Mouse (Mus musculus) c-Kit-negative CD71-positive TER-119-positive erythroid progenitor cells, embryonic 14.5 days (primary cell): ENCODE results near the gene Mgst1.

Experiments
- DNase-seq: peaks from one replicate; pipeline ENCODE4 v3.0.0-alpha.2; 2013; ENCODE audit warnings: low read depth, low spot score

Gene Mgst1

DNA sequence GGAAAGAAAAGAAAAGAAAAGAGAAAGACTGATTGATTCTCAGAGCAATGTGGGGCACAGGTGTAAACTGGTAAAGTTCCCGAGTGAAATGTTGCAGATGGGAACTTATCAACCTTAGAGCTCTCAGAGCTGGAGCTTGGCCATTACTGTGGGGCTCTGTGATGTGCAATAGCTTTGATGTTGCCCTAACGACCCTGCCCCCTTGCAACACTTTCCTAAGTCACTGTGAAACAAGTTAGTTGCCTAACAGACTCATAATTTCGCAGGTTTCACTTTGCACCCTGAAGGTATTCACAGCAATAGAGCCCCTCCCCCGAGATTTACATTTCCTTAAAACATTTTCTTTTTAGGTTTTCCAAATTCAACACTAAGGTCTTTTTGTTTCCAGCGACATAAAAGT lies at the start of gene Mgst1:
Mgst1 (plus strand) TSS at position 387 of the 400 bp plus-strand sequence.
- no peak for DNase-seq

DNA sequence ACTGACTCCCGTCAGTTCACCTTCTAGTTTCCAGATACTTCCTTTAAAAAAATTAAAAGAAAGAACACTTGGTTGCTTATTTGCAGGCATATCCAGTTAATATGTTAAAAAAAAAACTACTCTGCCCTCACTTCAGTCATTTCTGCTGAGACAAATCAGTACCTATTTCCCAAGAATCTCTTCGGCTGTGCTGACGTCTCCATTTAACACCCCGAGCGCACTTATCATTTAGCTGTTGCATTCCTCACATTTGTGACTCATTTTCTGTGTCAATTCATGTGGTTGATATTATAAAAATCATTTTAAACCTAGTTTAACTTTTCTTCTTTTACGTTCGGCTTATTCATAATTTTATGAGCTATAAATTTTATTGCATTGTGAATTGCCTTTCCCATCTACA lies 47.7 kb upstream of the Mgst1 start:
- no peak for DNase-seq

DNA sequence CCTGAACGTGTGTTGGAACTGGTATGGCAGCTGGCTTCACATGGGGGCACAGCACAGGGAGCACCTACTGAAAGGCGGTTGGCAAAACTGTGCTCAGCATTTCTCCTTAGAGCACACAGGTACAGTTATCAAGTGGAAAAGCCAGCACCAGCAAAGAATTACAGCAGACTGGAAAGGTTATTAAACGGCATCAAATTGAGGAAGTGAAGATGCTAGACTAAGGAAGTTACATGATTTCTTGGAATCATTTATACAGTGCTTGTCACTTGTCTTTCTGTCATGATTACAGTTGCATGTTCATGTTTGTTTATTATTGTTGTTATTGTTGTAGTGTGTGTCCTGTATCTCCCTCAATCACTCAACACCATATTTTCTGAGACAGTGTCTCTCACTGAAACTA lies 45.1 kb upstream of the Mgst1 start:
- DNase-seq = no peak

DNA sequence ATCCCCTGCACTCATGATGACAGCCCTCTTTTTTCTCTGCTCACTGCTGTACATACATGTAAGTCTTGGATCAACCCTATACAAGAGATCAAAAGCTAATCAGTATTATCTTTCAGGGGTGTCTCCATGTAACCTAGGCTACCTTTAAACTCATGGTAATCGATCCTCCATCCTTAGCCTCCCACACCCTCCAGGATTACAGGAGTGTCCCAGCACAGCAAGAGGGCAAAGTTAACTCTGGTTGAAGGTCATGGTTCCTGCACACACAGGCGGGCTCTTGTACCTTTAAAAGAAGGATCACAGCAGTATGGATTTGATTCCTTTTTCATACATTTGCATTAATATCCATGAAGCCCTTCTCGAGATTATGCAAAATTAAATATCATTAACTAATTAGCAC lies 40.5 kb upstream of the Mgst1 start:
- DNase-seq = no peak

DNA sequence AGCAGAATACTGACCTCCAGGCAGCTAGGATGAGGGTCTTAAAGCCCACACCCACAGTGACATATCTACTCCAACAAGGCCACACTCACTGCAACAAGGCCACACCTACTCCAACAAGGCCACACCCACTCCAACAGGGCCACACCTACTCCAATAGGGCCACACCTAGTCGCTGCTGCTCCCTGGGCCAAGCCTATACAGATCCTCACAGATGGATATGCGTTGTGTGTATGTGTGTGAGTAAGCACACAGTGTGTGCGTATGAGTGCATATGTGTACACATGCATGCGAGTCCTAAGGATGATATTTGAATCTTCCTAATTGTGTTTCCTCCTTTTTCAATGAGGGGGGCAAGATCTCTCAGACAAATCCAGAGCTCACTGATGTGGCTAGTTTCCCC lies 38.3 kb upstream of the Mgst1 start:
- DNase-seq = no peak

DNA sequence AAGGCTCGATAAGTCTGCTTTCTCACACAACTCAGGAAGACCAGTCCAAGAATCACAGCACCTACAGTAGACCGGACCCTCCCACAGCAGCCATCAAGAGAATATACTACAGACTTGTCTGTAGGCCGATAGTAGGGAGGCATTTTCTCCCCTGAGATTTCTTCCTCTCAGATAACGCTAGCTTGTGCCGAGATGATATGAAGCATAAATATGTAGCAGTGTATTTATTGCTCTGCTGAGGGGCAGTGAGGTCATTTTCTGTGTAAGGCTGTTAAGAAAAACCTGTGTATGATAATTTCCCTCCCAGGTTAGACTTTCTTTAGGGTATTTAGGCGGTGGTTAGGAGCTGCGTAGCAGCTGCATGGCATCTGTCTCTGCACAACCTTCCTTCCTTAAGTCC lies 37.2 kb upstream of the Mgst1 start:
- DNase-seq = no peak

DNA sequence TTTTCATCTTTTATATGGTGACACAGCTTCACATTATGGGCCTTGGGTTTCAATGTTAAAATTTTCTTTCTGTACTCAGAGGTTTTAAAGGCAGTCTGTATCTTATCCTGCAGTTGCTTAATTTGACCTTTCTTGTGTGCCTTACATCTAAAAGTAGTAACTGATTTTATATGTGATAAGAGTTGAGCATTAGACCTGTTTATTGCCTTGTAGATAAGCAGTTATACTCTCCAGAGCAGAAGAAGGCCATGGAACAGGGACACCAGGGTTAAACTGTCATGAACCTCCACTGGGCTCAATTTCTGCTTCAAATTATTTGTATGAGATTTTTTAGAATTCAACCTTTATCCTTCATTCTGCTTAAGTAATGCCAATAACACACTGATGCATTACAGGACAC lies 35.6 kb upstream of the Mgst1 start:
- DNase-seq = no peak

DNA sequence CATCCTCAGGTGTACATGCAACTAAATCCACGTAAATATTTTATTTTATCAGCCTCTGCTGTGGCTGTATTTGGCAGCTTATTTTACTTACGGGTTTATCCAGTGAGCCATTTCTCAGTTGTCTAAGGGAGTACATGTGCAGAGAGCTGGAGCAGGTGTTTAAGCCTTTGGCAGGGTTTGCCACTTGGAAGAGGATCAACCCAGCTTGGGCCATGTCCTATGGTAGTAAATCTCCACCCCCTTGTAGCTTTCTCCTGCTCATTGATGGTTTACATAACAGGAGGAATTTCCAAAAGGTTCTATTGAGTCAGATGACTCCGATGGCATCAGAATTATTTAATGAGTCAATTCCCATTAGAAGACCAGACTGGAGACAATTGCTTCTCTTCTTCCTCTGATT lies 22.6 kb upstream of the Mgst1 start:
- DNase-seq = no peak

DNA sequence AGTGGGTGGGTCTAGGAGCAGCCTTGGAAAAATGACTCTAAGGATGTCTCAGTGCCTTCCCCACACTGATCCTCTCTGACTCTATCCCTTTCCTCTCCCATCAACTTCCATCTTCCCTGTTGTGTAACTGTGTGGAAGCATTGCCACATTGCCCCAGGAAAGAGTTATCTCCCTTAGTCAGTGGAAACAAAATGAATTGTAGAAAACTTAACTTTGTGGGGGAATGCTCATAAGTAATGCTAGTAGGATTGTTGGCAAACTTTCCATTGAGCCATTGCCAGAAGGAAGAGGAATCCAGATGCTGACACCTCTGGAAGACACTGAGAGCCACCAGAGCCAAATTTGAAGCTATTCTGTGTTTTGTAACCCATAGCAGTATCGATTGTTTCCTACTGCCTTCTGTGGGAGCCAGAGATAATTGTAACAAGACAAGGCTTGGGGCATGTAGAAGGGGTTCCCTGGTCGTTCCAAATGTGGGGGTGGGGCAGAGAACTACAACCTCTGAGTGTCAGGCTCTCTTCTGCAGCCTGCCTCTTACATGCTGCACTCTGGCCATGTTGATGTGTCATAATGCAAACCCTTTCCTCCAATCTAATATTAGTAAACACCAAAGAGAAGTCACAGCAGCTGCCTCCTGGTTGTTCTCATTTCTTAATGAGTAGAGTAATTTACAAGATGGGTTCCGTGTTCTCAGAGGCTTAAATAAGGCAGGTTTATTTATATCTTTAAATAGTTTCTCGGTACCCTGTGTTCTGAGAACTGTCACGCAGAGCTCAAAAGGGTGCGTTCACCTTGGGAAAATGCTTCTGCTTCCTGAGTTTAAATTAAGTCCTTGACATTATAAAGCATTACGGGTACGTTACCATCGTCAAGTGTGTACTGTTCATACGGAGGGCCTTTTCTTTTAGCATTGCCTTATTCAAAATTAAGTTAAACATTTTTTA lies 11.5 kb upstream of the Mgst1 start:
- no peak for DNase-seq

DNA sequence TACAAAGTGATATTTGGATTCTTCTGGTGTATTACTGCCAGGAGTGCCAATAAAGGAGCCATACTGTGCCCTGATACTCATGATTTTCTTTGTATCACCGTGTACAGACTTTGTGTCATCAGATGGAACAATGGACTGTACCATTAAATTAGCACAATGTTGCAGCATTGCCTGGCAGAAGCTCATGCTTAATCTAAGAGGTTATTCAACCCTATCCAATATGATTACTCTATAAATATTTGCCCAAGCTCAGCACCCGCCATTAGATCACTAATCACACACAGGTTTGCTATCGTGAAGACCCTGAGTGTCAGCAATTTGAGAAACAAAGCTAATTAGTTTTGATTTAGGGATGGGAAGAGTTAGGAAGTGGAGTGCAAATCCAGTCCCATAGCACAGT lies 9.6 kb upstream of the Mgst1 start:
- DNase-seq = no peak

DNA sequence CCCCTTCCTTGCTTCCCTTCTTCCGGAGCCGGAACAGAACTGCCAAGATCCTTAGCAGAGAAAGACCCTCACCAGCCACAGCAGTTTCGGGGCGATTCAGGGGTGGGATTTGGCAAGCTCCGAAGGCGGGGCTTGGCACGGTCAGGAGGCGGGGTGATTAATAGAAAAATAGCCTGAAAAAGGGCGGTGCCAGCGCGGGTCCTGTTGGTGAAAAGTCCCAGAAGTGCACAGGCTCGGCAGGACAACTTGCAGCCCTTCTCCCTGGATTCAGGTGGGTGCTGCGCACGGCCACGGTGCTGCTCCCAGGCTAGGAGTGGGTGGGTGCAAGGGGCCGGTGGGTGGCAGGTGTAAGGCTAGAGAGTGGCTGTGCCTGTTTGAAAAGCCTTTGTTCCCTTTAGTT lies 220 bp downstream of the Mgst1 start:
- no peak for DNase-seq

DNA sequence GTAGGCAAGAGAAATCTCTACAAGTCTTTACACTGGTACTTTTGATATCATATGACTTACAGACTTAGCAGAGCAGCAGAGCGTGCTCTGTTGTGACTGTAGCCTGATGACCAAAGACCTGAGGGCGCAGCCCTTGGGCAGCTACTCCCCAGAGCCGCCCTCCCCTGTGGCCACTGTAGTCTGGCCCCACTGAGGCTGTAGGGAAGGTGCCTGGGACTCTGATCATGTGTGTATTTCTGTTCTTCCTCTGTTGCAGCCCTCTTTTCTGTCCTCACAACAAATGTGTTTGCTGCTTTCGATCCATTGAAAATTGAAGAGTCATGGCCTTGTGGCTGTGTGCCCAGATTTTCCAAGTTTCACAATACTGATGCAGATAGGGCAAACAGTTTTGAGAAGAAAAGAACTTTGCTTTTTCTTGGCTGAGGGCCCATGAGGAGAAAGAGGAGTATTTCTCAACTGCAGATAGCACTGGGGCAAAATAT lies 1.0 kb downstream of the Mgst1 start:
- no peak for DNase-seq

DNA sequence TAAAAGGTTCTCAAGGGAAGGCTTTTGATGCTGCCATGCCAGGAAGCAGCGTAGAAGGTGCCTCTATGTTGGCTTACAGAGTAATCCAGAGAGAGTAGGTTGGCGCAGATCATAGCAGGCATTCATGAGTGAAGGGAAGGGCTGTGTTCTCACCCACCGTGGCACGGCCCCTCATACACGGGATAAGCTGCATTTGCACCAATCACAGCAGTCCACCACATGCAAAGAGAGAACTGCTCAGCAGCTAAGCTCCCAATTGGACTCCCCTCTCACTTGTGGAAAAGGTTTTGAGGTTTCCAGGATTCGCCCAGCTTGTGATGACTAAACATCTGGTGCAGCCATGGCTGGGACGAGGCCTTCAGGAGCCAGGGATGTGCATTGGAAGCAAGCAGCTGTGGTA lies 2.5 kb downstream of the Mgst1 start:
- no peak for DNase-seq

DNA sequence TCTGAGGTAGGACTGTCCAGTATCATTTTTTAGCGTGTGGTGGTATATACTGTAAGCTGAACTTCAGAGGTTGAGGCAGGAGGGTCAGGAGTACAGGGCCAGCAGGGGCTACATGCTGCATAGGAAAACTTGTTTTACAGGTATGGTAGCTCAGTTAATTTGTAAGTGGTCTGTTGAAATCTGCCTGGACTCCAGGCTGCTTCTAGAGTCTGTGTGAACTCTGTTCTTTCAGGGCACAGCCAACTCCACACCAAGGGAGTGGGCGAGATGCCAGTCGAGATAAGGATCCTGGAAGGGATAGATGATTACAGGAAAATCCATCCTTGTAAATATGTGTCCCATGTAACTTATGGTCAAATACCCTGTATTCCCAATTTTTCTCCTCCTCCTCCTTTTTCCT lies 3.3 kb downstream of the Mgst1 start:
- DNase-seq = no peak

DNA sequence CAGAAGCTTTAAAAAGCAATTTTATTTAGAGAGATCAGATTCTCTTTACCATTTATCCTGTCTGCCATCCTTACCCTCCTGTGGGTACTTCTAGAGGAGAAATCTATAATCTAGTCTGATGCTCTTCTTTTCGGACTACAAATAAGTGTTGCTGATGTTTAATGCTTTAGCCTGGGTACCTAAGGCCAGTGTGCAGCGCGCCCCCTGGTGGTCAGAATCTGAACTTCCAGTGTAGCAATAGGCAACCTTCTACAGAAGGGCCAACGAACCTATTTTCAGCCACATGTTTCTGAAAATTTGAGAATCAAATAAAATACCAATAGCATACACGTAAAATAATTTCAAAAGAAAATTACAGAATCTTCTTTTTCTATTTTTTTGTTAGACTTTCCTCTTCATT lies 13.0 kb downstream of the Mgst1 start:
- DNase-seq = no peak

DNA sequence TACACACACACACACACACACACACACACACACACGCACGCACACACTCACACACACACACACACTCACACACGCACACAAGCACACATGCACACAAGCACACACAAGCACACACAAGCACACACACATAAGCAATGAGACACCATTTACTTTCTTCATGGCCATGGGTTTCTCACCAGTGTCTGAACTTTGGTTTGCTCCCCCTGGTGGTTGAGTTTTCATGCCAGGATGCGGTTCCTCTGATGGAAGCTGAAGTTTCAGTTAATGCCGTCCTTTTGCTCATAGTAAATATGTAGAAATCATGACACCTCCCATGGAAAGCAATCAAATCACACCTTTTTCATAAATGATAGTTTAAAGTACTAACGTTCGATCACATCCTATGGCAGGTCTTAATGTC lies 23.8 kb downstream of the Mgst1 start:
- DNase-seq = no peak

DNA sequence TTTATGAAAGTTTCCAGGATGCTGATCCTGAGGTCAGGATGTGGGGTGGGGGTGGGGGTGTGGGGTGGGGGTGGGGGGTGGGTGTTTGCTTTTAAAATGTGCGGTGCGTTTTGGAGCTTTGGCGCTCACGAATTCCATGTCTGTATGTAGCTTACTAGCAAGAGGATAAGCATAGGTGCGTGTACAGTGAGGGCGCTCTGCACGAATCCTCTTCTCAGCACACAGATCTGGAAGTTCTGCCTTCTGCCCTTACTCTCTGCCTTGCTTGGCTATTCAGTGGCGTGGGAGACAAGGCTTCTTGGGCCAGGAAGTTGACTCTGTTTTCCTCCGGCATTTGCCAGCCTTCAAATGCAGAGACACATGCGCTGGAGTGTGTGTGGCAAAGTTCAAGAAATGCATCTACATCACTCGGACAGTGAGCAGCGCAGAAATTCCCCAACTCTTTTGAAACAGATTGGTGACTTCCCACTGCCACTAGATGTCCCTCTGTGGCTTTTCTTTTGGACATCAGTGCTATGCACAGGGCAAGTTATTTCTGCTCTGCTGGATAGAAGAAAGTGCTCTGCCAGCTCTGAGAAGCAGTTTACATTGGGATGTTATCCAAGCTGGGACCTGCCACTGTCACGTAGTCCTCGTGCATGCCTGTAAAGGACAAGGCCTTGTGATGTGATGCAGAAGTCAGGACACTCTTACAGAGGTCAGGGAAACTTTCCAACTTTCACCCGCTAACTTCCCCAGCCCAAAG lies 31.5 kb downstream of the Mgst1 start:
- DNase-seq = no peak
